Mouse (Mus musculus): ENCODE results near the gene Sema4f.

Sema4f gene

GRCm38 (mm10) chr6:82939167-82939912, at the start of gene Sema4f:
TSS of gene Sema4f (minus strand) at chr6:82939769.
- peak; percentile 76 for DNase-seq (ENCODE audit: inconsistent ontology term)

GRCm38 (mm10) chr6:82987411-82987971, 47.9 kb upstream of the Sema4f start:
- no peak for DNase-seq (ENCODE audit: inconsistent ontology term)

DNA sequence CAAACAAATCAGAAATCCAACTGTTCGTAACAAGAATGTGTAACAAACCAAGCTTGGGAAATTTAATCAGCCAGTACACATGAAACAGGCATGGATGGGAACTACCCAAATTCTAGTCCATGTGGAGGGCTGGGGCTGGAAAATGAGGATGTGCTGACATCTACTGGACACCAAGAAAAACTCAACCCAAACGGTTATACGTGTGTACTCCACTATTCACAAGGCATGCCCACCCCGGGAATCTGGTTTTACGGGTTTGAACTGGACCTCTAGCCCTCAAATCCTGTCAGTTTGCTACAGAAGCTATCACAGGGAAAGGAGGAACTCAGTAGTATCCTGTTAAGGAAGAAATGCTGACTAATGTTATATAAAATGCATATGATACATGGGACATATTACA, 31.5 kb upstream of the Sema4f start:
- peak; percentile 64 for DNase-seq (ENCODE audit: inconsistent ontology term)

DNA sequence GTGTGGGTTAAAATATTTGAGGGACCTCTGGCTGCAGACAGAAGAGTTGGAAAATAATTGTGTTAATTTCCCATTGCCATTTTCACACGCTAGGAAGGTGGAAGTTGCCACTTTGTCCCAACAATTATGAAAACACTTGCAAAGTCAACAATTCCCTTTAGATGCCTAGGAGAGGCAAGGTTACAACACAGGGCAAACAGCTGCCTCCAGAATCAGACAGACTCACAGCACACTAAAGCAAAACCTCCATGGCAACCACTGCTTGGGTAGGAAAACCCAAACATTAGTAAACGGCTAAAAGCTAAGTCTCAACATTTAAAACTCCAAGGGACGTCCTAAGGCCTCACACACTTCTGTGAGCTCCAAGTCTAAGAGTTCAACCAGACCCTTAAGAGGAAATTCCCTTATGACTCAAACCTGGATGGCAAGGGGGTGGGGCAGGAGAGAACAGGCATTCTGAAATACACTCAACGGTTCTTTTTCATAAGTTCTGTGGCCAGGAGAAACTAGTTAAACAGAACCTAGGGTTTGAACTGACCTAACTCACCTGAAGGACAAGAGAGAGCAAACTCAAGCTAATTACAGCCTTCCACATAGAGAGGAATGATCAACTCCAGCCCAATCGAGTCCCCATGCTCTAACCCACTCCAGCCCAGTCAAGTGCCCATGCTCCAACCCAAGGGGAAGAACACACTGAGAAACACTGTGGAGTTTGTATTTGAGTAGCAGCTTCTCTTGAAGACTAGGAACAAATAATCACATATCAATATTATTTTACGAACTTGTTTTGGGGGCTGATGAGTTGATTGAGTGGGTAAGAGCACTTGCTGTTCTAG, 29.9 kb upstream of the Sema4f start:
- no peak for DNase-seq (ENCODE audit: inconsistent ontology term)

DNA sequence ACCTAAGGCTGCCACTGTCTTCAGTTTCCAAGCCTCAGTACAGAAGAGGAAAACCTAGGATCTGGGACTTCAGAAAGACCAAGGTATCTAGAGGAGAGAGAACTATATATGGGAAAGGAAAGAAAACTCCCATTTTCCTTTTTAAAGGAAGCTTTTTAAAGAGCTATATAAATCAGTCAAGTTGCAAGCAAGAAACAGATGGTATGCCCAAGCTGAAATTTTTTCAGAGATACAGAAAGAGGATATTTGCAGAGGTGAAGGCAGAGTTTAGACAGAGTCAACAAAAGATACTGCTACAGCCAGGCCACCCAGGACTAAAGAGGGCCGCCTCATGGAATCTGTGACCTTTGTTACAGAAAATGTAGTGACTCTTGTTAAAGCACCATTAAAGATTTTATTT, 22.1 kb upstream of the Sema4f start:
- DNase-seq (ENCODE audit: inconsistent ontology term): no peak

GRCm38 (mm10) chr6:82956553-82957251, 17.1 kb upstream of the Sema4f start:
- no peak for DNase-seq (ENCODE audit: inconsistent ontology term)

DNA sequence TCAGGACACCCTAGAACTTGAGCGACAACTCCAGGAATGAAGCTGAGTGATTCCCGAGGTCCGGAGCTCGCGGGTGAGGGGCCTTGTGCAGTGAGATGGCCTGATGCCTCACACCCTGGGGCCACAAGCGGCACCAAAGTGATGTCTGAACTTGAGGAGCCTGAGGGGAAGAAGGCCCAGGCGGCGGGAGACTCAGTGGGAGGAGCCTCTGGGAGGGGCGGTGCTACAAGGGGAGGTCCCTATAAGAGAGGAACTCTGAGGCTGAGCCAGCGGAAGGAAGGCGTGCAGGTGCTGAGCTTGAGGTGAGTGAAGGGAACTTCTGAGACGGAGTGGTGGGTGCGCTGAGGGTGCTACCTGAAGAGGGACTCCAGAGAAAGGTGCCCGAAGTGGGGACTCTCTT, 7.1 kb upstream of the Sema4f start, which contains the start of gene M1ap:
Gene M1ap, plus strand, starts transcription at position 252 of the 400 bp plus-strand sequence.
- DNase-seq (ENCODE audit: inconsistent ontology term): no peak

DNA sequence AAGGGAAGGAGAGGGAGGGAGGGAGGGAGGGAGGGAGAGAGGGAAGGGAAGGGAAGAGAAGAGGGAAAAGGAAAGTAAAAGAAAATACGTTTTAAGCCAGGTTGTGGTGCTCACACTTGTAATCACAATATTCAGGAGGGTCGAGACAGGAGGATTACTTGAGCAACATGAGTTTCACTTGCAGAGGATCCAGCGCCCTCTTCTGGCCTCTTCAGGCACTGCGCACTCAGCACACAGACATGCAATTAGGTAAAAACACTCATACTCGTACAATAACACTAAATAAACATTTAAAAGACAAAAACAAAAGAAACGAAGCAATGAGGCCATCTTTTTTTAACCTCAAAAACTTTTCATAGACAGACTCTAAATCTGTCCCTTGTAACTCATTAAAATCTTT, 6.2 kb upstream of the Sema4f start:
- no peak for DNase-seq (ENCODE audit: inconsistent ontology term)

- DNase-seq (ENCODE audit: inconsistent ontology term): no peak
These were observed 1.2 kb upstream of the Sema4f start for GRCm38 (mm10) chr6:82940765-82941164.

DNA sequence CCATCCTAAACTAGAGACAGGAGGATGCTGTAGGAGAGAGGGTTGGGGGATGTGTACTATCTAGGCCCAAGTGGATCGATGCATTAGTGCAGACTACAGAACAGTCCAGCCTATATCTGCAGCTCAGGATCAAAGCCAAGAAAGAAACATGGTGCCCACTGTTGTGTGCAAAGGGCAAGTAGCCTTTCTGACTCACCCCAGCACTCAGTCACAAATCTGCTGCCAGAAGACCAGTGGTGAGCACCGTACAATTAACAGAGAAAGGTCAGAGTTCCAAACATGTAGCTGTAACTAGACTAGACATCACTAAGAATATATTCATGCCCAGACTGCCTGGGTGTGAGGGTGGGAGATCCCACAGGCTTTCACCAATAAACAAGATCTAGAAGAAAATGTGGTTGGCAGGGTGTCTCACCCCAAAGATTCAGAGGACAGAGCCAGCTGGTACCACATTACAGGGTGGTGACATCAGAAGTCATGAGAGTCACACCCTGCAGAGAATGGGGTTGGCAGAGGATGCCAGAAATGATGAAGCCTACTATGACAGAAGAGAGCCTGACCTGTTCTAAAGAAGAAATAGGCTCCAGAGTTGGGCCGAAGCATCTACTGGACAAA, 4.8 kb downstream of the Sema4f start:
- peak; percentile 86 for DNase-seq (ENCODE audit: inconsistent ontology term)

DNA sequence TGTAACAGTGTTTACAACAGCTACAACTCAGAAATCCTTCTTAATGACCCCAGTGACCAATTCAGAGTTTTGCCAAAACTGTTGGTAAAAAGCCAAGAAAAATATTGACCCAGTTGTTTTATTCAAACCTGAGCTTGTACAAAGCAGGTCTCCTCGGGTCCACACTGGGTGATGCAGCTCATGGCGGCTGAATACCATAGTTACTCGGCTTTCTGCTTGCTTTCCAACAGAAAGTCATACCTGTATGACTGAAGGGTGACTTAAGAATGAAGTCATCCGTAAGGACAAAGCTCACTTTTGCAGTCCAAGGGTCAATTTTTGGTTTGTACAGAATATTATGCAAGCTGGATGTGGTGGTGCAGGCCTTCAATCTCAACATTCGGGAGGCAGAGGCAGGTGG, 12.0 kb downstream of the Sema4f start:
- DNase-seq (ENCODE audit: inconsistent ontology term): no peak

GRCm38 (mm10) chr6:82926528-82926927, 13.0 kb downstream of the Sema4f start:
- no peak for DNase-seq (ENCODE audit: inconsistent ontology term)

GRCm38 (mm10) chr6:82926106-82926505, 13.5 kb downstream of the Sema4f start:
- DNase-seq (ENCODE audit: inconsistent ontology term): no peak

GRCm38 (mm10) chr6:82925005-82925404, 14.6 kb downstream of the Sema4f start:
- DNase-seq (ENCODE audit: inconsistent ontology term): no peak

DNA sequence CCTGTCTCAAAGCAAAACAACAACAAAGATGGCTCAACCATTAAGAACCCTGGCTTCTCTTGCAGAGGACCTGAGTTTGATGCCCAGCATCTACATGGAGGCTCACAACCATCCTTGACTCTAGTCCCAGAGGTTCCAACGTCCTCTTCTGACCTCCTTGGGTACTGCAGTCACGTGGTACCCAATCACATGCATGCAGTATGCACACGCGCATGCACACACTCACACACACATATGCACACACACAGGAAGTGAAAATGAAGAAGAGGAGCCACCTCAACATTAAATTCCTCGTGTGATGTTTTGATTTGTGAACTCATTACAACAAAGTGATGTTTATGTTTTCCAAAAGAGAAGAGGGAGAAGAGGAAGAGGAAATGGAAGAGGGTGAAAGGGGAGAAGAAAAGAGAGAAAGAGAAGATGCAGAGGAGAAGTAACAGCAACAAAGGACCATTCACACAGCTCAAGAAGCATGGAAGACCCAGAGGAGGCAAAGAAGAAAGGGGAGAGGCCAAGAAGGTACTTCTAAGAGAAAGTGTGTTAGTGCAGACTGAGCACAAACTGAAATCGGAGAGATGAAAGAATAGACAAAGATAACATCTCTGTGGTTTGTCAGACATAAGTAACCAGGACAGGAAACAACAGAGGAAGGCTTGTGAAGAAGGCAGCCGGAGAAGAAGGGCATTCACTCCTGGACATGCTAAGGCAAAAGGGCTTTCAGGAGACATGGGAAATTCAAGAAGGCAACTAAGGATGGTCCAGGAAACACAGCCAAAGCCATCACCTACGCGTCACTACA, 17.9 kb downstream of the Sema4f start:
- no peak for DNase-seq (ENCODE audit: inconsistent ontology term)

DNA sequence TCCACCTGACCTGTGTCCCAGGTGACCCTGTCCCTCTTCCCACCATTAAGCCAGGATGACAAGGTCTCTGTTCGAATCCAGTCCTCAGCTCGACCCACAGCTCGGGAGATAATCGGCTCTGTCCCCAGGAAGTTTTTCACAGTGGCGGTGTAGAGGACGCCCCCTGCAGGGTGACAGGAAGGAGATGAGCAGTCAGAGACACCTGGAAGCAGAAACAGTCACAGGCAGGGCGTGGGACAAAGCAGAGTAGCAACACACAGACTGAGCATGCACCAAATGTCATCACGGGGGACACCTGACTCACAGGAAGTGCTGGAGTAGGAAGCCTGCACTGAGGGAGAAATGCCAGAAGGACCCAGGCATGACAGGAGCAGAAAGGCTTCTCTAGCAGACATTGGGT, 20.0 kb downstream of the Sema4f start:
- DNase-seq (ENCODE audit: inconsistent ontology term): no peak

DNA sequence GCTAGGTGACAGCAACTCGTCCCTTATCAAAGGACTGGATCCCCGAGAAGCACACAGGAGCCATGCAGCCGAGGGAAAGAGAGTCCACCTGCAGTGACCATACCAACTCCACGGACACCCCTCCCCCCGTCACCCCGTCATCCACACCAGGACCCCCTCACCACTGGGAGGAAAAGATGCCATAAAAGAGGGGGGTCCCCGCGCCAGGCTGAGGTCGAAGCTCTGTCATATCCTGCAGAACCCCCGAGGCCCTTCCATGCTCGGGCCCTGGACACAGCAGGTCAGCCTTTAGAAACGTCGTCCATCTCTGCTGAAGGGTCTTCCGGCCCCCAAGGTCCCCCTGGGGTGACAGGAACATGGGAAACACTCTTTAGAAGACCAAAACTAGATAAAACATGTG, 21.2 kb downstream of the Sema4f start:
- DNase-seq (ENCODE audit: inconsistent ontology term): no peak

DNA sequence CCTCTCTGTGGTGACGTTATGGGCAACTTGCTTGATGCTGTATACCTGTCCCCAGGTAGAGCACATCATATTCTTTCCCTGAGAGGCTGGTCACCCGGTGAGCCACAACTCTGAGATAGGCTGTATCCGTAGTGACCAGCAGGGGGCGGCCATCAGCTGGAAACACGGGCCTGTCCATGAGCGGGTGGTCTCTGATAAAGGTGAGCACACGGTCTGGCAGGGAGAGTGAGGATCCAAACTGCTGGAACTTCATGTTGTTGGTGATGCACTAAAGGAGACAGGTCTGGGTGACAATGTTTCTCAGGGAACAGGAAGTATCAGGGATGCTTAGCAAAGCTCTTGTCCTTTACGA, 21.8 kb downstream of the Sema4f start:
- peak; percentile 29 for DNase-seq (ENCODE audit: inconsistent ontology term)

DNA sequence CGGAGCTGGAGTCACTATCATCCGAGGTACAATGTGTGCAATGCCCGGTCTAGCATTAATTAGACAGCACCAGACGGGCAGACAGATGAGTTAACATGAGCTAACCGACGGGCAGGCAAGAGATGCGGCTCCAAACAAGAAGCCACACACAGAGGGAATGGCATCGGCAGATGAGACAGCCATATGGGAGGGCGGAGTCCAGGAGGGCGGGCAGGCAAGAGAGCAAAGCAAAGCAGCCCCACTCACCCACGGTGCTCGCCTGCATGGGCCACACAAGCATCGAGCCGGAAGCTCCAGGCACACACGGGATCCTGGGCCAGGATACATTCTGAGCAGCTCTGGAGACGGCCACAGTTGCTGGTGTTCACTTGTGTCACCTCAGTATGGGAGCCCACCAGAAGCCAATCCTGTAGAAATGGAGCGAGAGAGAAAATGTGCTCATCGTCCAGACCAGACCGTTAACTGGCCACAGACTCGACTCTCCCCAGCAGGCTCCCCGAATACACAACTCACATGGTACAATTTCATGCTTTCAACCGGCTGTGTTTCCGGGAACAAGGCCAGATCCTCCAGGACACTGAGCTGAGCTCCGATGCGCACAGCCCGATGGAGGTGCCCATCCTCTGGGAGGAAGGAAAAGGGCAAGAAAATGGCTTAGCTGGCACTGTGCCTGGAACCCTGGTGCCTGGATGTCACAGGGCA, 22.3 kb downstream of the Sema4f start:
- DNase-seq (ENCODE audit: inconsistent ontology term): peak; percentile 29

- DNase-seq (ENCODE audit: inconsistent ontology term): no peak
These were observed 23.1 kb downstream of the Sema4f start for GRCm38 (mm10) chr6:82916459-82916858.

Measured in Muller cell, postnatal 12 days (primary cell).